Mouse (Mus musculus) bone marrow macrophage, adult 2 months (primary cell): ENCODE measurements at regions not wholly inside any gene's neighbourhood (a gene's known extent, or its start where the extent isn't known, plus 50 kb on each side); places are given as distances from the start of the nearest gene placed in this dataset.

Source experiments
- CTCF ChIP-seq: IDR thresholded peaks from 2 replicates; pipeline ENCODE4 v1.5.1; 2012; ENCODE audit warnings: low read depth, mild to moderate bottlenecking, low read length, moderate library complexity
- POLR2A ChIP-seq: IDR thresholded peaks from 2 replicates; pipeline ENCODE4 v1.6.1; 2012; ENCODE audit warnings: mild to moderate bottlenecking, low read depth, low read length, borderline replicate concordance

DNA sequence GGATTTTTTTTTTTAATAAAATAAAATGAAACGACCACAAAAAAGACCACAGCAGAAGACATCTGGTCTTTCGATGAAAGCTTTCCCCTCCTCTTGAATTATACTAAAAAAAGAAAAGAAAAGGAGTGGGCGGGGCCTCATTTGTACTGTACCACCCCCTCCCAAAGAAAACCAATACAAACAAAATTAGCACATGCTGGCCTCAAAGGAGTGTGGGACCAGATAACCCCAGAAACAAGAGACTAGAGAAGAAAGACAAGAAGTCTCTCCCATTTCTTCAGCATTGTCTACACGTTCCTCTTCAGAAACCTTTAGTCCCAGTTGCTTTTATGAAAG lies 174.5 kb upstream of the Lpp start:
- no peak for TF ChIP-seq CTCF
- TF ChIP-seq POLR2A = no peak
